Mouse (Mus musculus) layer of hippocampus, postnatal 36 days (tissue): ENCODE results near the gene Zfpm1. TPM values are rescaled to one million over a fixed set of nuclear protein-coding genes. Genes with fewer than 3 reads are reported as not detected.

Experiments used
- DNase-seq, 2 experiments: peaks; one replicate each; pipeline ENCODE4 v3.0.0; 2022
- total RNA-seq, 2 experiments: library from RNA; stranded (reverse); gene quantifications; 2 replicates each; pipeline ENCODE4 v1.2.3; 2021

Zfpm1 gene
- total RNA-seq, 2 experiments from 2014 or later = 34.7 to 36.9 TPM

GRCm38 (mm10) chr8:122349357-122350297 is 67.7 kb downstream of the Zfpm1 start:
- DNase-seq = no peak

DNA sequence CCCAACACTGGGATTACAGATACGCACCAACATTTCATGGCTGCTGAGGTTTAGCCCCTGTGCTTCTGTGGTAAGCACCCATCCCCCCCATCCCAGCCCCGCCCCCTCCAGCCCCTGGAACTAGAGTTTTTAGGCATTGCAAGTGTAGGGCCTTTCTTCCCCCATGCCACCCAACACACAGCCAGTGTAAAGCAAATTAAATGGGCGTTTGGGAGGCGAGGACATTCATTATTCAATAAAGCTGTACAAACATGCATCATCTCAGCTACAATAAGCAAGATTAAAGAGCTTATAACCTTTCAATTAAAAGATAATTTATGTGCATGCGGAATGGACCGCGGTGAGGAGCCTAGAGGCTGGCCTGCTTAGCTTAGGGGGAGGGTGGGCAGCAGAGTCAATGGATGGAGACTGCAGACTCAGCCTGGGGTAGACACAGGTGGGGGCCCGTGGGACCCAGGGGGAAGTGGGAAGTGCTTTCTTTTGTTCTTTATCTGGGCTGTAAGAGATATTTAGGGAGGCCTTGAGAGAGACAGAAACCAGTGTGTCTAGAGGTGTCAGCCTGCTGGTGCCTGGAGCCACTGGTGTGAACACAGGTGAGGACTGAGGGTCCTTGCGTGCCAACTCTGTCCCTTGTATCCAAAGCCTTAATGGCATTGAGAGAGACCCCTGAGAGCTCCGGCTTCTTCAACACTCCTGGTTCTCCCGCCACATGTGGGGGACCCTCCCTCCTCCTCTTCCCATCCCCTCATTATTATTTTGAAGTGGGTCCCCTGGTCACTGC is 68.6 kb downstream of the Zfpm1 start:
- no peak for DNase-seq

DNA sequence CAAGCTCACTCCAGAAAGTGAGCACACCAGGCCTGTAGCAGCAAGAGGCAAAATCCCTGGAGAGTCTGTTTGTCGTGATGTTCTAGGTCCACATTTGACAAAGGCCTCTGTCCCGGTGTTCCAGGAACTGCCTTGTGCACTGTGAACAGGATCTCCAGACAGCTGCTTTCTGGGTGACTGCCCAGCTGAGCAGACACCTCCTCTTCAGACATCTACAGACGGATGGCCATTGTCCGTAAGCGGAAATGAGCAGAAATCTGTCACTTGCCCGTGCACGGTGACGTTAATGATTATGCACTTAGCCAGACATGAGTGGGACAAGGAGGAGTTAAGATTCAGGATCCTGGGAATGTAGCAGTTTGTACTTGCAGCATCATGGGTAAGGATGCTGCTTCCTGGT is 72.2 kb downstream of the Zfpm1 start:
- no peak for DNase-seq

GRCm38 (mm10) chr8:122355642-122356606 is 74.0 kb downstream of the Zfpm1 start:
- DNase-seq = no peak

DNA sequence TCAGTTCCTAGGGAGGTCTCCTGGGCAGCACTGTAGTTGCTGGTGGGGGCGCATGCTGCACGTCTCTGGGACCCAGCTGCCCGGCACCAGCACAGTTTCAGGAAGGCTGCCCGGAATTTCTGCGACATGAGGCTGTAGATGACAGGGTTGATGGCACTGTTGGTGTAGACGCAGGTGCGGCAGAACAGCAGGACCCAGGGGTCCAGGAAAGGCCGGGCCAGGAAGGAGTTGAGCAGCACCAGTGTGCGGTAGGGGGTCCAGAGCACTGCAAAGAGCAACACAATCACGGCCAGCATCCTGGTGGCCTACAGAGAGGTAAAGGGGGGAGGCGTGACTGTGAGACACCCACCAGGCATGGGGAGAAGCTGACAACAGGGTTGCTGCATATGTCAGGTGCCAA is 75.3 kb downstream of the Zfpm1 start:
- no peak for DNase-seq

GRCm38 (mm10) chr8:122357641-122358040 is 75.7 kb downstream of the Zfpm1 start:
- no peak for DNase-seq

DNA sequence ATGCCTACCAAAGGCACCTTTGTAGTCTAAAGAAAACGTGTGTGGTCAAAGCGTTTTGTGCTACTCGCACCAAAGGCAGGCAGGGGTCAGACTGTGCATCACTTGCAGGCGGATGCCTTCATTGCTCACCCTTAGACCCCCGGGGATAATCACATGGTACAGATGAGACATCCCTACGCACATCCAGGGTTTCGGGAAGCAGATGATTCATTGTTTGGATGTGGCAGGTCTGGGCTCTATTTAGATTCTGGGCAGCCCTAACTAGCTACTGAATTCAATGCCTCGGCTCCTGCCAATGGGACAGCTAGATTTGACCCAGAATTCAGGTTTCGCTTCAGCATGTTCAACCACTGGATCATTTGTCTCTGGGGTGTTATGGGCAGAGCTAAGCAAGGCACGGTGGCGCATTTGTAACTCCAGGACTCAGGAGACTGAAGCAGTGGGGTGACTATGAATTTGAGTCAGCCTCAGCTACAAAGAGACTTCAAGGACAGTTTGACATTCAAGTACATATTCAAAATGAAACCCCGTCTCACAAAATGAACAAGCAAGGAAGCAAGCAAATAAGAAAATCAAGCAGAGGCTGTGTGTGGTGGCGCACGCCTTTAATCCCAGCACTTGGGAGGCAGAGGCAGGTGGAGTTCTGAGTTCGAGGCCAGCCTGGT is 77.3 kb downstream of the Zfpm1 start:
- no peak for DNase-seq

DNA sequence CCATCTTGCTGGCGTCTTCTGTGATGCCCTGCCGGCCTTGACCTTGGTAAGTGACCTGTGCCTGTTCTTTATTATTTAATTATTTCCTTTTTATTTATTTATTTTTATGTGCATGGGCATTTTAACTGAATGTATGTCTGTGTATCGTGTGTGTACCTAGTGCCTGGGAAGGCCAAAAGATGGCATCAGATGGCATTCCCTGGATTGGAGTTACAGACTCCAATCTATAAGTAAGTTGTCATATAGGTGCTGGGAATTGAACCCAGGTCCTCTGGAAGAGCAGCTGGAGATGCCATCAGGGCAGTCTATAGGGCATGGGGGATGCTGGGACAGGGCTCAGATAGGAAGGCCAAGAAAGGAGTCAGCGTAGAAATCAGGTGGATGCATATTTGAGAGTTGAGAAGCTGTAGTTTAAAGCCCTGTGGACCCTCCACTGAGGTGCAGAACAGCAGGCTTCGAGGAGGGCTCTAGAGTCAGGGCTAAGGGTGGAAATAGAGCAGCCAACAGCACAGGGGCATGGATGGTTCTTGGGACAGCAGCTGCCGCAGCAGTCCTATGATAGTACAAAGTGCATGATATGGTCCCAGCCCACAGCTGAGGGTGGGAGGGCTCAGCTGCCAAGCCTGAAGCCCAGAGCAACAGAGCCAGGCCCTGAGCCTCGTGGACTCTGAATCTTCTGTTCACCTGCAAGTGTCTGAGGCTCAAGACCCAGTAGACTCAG is 78.9 kb downstream of the Zfpm1 start, which contains the start of gene Trhr2:
Gene Trhr2 (minus strand): TSS at position 51 of the 721 bp plus-strand sequence.
- no peak for DNase-seq

GRCm38 (mm10) chr8:122362271-122362670 is 80.3 kb downstream of the Zfpm1 start:
- no peak for DNase-seq

DNA sequence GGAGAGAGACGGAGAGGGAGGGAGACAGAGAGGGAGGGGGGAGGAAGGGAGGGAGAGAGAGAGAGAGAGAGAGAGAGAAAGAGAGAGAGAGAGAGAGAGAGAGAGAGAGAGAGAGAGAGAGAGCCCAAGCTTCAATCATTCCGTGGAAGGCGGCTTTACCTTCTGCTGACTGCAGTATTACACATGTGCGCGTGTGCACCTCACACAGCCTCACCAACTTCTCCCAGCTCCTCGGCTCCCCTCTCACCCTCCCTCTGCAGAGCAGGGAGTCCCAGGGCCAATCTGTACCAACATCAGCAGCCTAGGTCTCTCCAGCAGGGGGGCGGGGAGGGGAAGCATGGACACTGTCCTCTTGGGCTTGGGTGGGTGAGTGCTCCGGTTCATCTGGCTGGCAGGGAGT is 81.0 kb downstream of the Zfpm1 start:
- DNase-seq = no peak

- DNase-seq = no peak
Observed at GRCm38 (mm10) chr8:122368494-122368893, 86.6 kb downstream of the Zfpm1 start.

DNA sequence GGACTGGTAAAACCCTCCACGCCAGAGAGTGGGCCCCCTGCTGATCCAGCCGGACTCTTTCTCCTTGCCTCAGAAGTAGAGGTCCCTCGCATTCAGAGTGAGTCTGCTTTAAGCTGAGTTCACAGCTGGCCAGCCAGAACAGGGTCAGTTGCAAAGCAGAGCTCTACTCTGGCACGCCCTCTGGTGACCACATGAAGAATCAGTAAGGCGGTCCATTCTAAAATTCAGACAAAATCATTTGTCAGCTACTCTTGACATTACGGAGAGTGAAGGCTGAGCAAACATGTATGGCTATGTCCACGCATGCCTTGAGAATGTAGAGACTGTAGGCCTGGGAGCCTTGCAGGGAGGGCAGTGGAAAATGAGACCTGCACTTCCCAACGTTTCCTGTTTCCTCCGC is 87.7 kb downstream of the Zfpm1 start:
- DNase-seq = peak; percentile 39 to 50

- no peak for DNase-seq
Observed at GRCm38 (mm10) chr8:122371706-122372105, 89.8 kb downstream of the Zfpm1 start.

DNA sequence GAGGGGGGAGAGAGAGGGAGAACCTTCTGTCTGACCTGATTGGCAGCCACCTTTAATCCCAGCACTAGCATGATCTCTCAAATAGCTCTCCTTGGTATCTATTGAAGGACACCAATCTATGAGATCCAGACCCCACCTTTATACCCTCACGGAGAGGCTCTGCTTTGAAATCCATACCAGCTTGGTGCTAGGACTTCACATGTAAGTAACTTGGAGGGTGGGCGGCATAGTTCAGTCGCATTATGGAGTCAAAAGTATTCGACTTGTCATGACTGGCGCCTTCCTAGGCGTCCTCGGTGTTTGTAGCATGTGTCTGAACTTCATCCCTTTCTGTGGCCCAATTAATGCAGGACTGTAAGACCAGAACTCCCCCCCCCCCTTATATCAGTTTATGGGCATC is 93.4 kb downstream of the Zfpm1 start:
- DNase-seq = no peak

DNA sequence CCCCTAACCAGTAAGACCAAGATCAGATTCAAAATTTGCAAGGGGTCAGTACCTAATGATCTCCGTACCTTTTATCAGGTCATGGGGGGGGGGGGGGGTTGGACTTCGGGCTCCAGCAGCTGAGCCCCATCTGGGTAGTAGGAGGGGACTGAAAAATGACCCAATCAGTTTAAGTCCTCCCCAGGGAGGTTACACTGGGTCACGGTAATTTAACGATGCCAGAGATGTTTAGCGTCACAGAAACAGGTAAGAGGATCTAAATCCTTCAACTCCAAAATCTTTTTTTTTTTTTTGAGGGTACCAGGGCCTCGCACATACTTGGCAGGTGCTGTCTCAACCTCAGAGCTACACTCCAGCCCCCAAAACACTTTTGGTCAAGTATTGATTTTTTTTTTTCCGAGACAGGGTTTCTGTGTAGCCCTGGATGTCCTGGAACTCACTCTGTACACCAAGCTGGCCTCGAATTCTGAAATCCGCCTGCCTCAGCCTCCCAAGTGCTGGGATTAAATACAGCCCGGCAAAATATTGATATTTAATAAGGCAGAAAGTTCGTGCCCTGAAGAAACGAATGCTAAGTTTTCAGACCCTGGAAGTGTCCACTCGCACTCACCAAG is 93.9 kb downstream of the Zfpm1 start:
- no peak for DNase-seq

- DNase-seq = peak; percentile 99
Observed at GRCm38 (mm10) chr8:122376365-122377231, 94.7 kb downstream of the Zfpm1 start, which contains the start of gene Zc3h18. Zc3h18 (plus strand) TSS chr8:122376609.

DNA sequence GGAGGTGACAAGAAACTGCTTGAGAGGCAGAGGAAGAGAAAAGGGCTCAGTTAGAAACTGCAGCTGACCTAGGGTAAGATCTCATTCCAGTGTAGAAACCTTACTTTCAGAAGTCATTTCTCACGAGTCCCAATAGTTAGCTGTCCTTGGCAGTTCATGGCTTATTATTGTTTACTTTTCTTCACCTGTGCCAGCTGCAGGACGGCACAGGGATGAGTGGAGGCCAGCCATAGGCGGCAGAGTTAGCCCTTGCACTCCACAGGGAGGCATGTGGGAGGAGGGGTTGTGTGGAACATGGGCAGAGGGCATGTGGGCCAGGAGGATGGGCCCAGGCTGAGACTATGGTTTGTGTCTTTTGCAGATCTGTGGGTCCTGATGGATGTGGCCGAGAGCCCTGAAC is 101.1 kb downstream of the Zfpm1 start:
- no peak for DNase-seq
